Mouse (Mus musculus): Measurements from ENCODE around the gene Slc3a2.
"Not testable (repeated sequence)": the region's sequence is repeated elsewhere in the genome, so short reads cannot be mapped to it uniquely, and the experiment has no call there.

Gene Slc3a2

GRCm38 (mm10) chr19:8727495-8728114, 4.4 kb upstream of the Slc3a2 start:
- DNase-seq (ENCODE audit: low spot score) = no peak

DNA sequence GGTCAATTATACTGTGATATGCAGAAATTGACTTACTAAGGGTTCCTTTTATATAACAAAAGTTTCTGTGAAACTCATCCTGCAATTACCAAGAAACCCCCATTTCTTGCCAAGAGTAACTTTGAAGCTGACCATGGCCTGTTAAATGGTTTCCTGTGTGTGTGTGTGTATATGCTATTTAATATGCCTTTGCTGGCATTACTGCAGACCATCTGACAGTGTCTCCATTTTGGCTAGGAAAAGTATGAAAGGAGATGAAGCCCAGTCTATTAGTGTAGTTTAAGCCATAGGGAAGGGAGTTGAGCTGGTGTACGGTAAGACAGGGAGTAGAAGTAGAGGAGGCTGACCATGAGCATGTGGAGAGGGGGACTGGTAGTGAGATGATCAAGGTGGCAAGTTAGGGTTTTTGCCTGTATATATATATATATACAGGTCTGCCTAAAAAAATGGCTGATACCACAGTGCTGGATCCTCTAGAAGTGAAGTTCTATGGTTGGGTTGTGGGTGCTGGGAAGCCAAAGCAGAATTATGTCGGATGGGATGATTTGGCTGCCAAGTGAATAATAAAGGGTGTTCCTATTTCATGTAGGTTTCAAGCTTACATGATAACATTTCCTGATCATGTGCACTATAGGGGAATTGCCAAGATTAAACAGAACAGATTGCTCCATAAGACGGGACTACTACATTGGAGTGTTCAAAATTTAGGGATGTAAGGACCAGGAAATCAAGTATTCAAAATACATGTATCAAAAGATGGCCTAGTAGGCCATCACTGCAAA, 3.6 kb upstream of the Slc3a2 start:
- DNase-seq (ENCODE audit: low spot score) = no peak

- DNase-seq (ENCODE audit: low spot score) = no peak
These were observed 2.0 kb upstream of the Slc3a2 start for GRCm38 (mm10) chr19:8725081-8725613.

DNA sequence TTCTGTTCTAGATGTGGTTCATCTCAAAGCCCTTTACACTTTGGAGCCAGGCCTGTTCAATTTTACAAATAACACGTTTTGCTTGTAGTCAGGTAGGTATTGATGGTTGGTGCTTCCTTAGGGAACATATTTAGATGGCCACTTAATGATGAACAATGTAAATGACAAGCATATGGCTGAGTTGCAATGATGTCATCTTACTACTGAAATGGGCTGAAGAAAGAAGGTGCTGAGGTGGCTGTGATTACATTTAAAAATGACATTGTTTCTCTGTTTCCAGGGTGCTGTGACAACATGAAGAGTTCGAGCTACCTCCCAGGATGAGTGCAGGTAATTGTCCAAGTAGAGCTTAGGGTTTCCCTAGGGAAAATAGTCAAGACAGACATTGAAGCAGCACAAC, 1.2 kb upstream of the Slc3a2 start:
- DNase-seq (ENCODE audit: low spot score) = no peak

GRCm38 (mm10) chr19:8723574-8724346, 591 bp upstream of the Slc3a2 start:
- DNase-seq (ENCODE audit: low spot score) = no peak

DNA sequence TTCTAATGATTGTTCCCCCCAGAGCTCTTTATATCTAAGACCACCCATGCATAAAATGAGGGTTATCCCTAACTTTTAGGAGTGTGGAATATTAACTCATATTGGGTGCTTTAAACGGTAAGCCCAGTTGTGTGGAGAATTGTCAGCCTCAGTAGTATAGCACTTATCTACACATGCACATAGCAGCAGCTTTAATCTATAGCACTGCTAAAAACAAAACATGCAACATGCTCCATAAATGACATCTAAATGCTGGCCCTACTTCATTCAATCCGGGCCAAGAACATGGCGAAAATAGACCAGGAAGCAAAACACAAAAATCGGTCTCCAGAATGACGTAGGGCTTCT, 636 bp downstream of the Slc3a2 start:
- DNase-seq (ENCODE audit: low spot score) = no peak

GRCm38 (mm10) chr19:8722021-8722420, 1.1 kb downstream of the Slc3a2 start:
- no peak for DNase-seq (ENCODE audit: low spot score)

- no peak for DNase-seq (ENCODE audit: low spot score)
These were observed 1.8 kb downstream of the Slc3a2 start for GRCm38 (mm10) chr19:8721378-8721777.

GRCm38 (mm10) chr19:8719037-8719436, 4.1 kb downstream of the Slc3a2 start:
- DNase-seq (ENCODE audit: low spot score) = not testable (repeated sequence)

GRCm38 (mm10) chr19:8718357-8718756, 4.8 kb downstream of the Slc3a2 start:
- no peak for DNase-seq (ENCODE audit: low spot score)

- DNase-seq (ENCODE audit: low spot score) = no peak
These were observed 6.2 kb downstream of the Slc3a2 start for GRCm38 (mm10) chr19:8716767-8717475.

- no peak for DNase-seq (ENCODE audit: low spot score)
These were observed 7.1 kb downstream of the Slc3a2 start for GRCm38 (mm10) chr19:8715868-8716766.

GRCm38 (mm10) chr19:8714653-8715481, 8.3 kb downstream of the Slc3a2 start:
- DNase-seq (ENCODE audit: low spot score) = no peak

- DNase-seq (ENCODE audit: low spot score) = no peak
These were observed 9.0 kb downstream of the Slc3a2 start for GRCm38 (mm10) chr19:8713997-8714652.

DNA sequence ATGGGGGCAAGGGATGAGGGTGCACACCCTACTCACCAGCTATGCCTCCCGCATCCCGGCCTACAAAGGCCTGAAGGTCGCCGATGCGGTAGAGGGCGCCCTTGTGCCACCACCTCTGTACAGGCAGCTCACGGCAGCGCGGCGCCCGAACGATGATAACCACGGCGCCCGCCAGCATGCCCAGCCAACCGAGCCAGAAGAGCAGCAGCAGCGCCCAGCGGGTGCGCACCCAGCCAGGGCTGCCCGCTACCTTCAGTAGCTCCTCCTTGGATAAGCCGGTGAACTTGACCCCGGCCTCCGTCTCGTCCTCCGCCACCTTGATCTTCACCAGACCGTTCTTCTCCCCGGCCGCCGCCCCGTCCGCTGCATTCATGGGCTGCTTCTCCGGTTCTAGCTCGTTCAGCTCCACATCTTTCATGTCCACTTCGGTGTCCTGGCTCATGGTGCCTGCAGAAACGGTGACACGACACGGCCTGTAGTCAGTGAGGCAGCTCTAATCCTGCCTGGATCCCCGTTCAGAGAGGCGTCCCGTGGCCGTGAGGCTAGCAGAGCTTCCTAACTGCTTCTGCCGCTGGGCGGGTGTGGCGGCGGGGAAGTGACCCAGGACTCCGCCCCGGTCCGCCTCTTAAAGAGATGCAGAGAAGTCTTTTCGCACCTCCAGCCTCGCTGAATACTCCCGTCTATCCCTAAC, 9.7 kb downstream of the Slc3a2 start:
- DNase-seq (ENCODE audit: low spot score) = peak; percentile 91

GRCm38 (mm10) chr19:8712870-8713305, 10.3 kb downstream of the Slc3a2 start:
- peak; percentile 63 for DNase-seq (ENCODE audit: low spot score)

DNA sequence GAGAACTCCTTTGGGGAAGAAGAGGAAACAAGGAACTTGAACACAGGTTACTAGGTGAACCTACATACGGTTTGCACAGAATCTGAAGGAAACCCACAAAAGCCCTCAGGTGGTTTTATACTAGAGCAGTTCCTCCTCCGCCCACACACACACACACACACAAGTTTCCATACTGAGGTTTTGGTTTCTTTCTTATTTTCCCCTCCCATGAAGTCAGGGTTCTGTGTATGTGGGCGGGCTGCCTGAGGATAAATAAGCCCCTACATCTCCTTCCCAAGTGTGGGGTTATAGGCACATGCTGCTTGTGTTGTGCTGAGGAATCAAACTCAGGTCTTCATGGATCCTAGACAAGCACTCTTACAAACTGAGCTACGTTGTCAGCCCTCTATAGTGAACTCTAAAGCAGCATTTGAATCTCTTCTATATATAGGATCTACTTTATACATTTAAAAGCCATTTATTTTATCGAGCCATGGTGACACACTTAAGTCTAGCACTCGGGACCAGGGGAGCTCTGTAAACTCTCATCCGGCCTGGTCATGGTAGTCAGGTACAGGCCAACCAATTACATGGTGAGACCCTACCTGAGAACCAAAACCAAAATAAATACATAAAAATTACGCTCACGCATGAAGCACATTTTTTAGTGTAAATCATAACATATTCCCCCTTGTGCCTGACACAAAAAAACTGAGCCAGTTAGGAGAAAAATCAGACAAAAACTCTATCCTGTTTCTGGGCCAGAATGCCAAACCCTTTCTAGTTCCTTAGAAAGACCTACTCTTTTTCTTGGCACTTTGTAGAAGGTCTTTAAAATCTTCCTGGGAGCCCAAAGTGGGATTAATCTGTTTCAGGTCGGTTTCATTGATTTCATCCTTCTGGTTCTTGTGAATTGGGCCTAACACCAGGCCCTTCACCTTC, 11.0 kb downstream of the Slc3a2 start:
- DNase-seq (ENCODE audit: low spot score) = no peak

GRCm38 (mm10) chr19:8711506-8711905, 11.7 kb downstream of the Slc3a2 start:
- no peak for DNase-seq (ENCODE audit: low spot score)

All from left cerebral cortex, adult 11 months (tissue).